In the genomic region with DNA sequence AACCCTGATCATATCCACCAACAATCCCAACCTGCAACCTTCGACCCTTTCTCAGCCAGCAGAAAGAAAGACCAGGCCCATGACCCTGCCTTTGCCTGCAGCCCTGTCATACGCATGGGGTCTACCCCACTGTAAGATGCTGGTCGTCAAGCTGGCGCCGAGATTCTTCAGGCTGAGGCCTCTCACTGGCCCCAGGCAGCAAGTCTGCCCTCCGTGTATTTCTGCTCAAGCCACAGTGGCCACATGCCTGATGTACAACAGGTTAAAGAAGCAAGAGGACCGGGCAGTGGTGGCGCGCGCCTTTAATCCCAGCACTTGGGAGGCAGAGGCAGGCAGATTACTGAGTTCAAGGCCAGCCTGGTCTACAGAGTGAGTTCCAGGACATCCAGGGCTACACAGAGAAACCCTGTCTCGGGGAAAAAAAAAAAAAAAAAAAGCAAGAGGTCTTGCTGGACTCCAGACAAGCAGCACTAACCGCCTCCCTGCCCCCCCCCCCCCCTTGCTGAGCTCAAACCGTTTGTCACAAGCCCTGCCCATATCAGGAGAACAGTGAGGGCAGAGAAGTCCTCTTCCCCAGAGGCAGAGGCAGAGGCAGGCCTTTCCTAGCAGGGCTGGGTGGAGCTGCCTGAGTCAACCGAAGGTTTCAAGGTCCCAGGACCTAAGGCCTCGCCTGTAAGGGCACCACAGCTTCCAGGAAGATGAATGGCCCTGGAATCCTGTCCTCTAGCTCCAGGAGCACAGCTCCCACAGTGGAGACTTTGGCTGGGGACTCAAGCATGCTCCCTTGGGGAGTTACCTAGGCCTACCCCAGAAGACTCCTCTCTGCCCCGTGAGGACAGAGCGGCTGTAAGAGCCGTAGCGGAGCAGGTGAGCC, we compare ENCODE assay signal across 14 mouse cellular contexts. TPM values are rescaled to one million over a fixed set of nuclear protein-coding genes. Genes with fewer than 3 reads are reported as not detected.
DNase-seq lines count a peak whose midpoint lies in the region; ATAC-seq lines count a peak whose summit lies in the region.
"Had no signal": no experiment of that assay in that cellular context is flagged by ENCODE, and none has a peak within 500 bp of the region (broad histone marks: within the 10 kb centered on the region; RNA-seq: fewer than 3 reads in every experiment).

No protein-coding gene starts in this region.

- peaks cover 46% of the 10 kb centered on the region for H3K36me3 ChIP-seq in liver, embryonic 12.5 days
- peaks cover 47% of the 10 kb centered on the region for H3K36me3 ChIP-seq in forebrain, embryonic 13.5 days (ENCODE audit: poor library complexity, severe bottlenecking)

- H3K4me3 ChIP-seq in liver, embryonic 12.5 days: no peak overlapping the region
- H3K4me3 ChIP-seq in forebrain, embryonic 13.5 days: no peak overlapping the region
- H3K4me3 ChIP-seq: erythroblast, embryonic 14.5 days; left cerebral cortex, adult 2 months; limb, embryonic 15.5 days had no signal

- peak; percentile 86 for DNase-seq in heart, adult 11 months
- no peak for DNase-seq in heart, adult 9 months (ENCODE audit: low spot score in 2 of 2)
- peak; percentile 4 for DNase-seq in CD4-positive helper T cell, adult 2 months (ENCODE audit: low read depth, low spot score)
- peak; percentile 83 for DNase-seq in adrenal gland, adult 8-10 months
- DNase-seq in heart, postnatal 14 days: no peak

- H3K27ac ChIP-seq in liver, embryonic 12.5 days: peak overlapping the region; percentile 18; the same call in 1 of the 2 replicates
- H3K27ac ChIP-seq in forebrain, embryonic 13.5 days: no peak overlapping the region
- H3K27ac ChIP-seq: limb, embryonic 15.5 days; macrophage had no signal

- intact Hi-C loops in heart, postnatal 14 days (cut with DNase I): loop anchor here (2.0 to 5.0 kb wide), 2 partner anchors 72 to 85 kb away; a partner anchor contains a TSS

- H3K4me1 ChIP-seq in liver, embryonic 12.5 days: peaks cover 34% of the 10 kb centered on the region
- peaks cover 19% of the 10 kb centered on the region for H3K4me1 ChIP-seq in forebrain, embryonic 13.5 days

- H3K9me3 ChIP-seq in liver, embryonic 12.5 days (replicated peaks): no peaks in the 10 kb centered on the region
- no peaks in the 10 kb centered on the region for H3K9me3 ChIP-seq in forebrain, embryonic 13.5 days (replicated peaks)
- H3K9me3 ChIP-seq: limb, embryonic 15.5 days had no signal

- 64% methylated on average over 19 of the region's 19 CpGs for WGBS in liver, embryonic 12.5 days (ENCODE audit: insufficient replicate concordance)
- 81% methylated on average over 18 of the region's 19 CpGs for WGBS in forebrain, embryonic 13.5 days

- no peak overlapping the region for H3K4me2 ChIP-seq in liver, embryonic 12.5 days
- no peak overlapping the region for H3K4me2 ChIP-seq in forebrain, embryonic 13.5 days
- H3K4me2 ChIP-seq: limb, embryonic 15.5 days had no signal

- peak; percentile 24; the same call in 1 of the 2 replicates for ATAC-seq in liver, embryonic 12.5 days
- ATAC-seq in forebrain, embryonic 13.5 days: no peak
- no peak for ATAC-seq in CD4-positive, CD25-positive, alpha-beta regulatory T cell, adult 4 months

- peaks cover 26% of the 10 kb centered on the region for H3K27me3 ChIP-seq in liver, embryonic 12.5 days (replicated peaks)
- H3K27me3 ChIP-seq in forebrain, embryonic 13.5 days: peaks cover 25% of the 10 kb centered on the region

- no peak overlapping the region for H3K9ac ChIP-seq in liver, embryonic 12.5 days
- no peak overlapping the region for H3K9ac ChIP-seq in forebrain, embryonic 13.5 days
- H3K9ac ChIP-seq: limb, embryonic 15.5 days had no signal

RNA-seq across cellular contexts. Expression of a gene that starts 18.6 kb away (rescaled TPM):
- 10 to 100 TPM; 27.8 to 38.1 (median 34.0) TPM for total RNA-seq in adrenal gland, adult 8-10 months (2022)
- 33.4 and 34.0 TPM in 2 replicates for polyA plus RNA-seq in liver, embryonic 12.5 days (2016; fragmentation: Nextera tagmentation; extraction: Ambion mirVana)
- polyA plus RNA-seq in forebrain, embryonic 13.5 days (2015; fragmentation: Nextera tagmentation; extraction: Ambion mirVana): 41.1 and 45.0 TPM in 2 replicates
- total RNA-seq in heart, postnatal 14 days (2021): 10 to 100 TPM; 38.3 to 41.0 TPM
- polyA plus RNA-seq in CD4-positive, CD25-positive, alpha-beta regulatory T cell, adult 4 months (2017; shearing (Covaris generic)): 10 to 100 TPM; 40.8 to 61.1 TPM

RNA-seq across cellular contexts. Expression of a gene that starts 21.8 kb away (rescaled TPM):
- total RNA-seq in adrenal gland, adult 8-10 months (2022): not detected
- polyA plus RNA-seq in liver, embryonic 12.5 days (2016; fragmentation: Nextera tagmentation; extraction: Ambion mirVana): 0.12 TPM in 1 of 2 replicates, not detected in the other
- polyA plus RNA-seq in forebrain, embryonic 13.5 days (2015; fragmentation: Nextera tagmentation; extraction: Ambion mirVana): 243 and 266 TPM in 2 replicates
- not detected for total RNA-seq in heart, postnatal 14 days (2021)
- under 1 TPM in 1 of 2 experiments, not detected in 1; 0.59 TPM for polyA plus RNA-seq in CD4-positive, CD25-positive, alpha-beta regulatory T cell, adult 4 months (2017; shearing (Covaris generic))
- polyA plus RNA-seq: C2C12; erythroblast, embryonic 14.5 days; kidney, adult 2 months; macrophage had no signal

RNA-seq across cellular contexts. Expression of a gene that starts 54.1 kb away (rescaled TPM):
- 10 to 100 TPM in 1 of 4 experiments, 1 to 10 TPM in 3; 6.9 to 14.7 (median 8.7) TPM for total RNA-seq in adrenal gland, adult 8-10 months (2022)
- 62.9 and 65.0 TPM in 2 replicates for polyA plus RNA-seq in liver, embryonic 12.5 days (2016; fragmentation: Nextera tagmentation; extraction: Ambion mirVana)
- 0.14 and 0.28 TPM in 2 replicates for polyA plus RNA-seq in forebrain, embryonic 13.5 days (2015; fragmentation: Nextera tagmentation; extraction: Ambion mirVana)
- total RNA-seq in heart, postnatal 14 days (2021): 1 to 10 TPM; 4.1 to 5.6 TPM
- polyA plus RNA-seq in CD4-positive, CD25-positive, alpha-beta regulatory T cell, adult 4 months (2017; shearing (Covaris generic)): 10 to 100 TPM; 12.0 to 22.3 TPM

Comparison
In these comparisons a context has a peak if more than half of its experiments do, and no peak if none do; other contexts are left out.
1. DNase-seq: peak in heart, adult 11 months (single experiment), CD4-positive helper T cell, adult 2 months (single experiment) and adrenal gland, adult 8-10 months (single experiment); none in heart, adult 9 months (0 of 2) and heart, postnatal 14 days (0 of 2).
2. RNA of a gene that starts 21.8 kb away (polyA plus RNA-seq): 243 to 266 TPM in forebrain, embryonic 13.5 days; 0.59 TPM in CD4-positive, CD25-positive, alpha-beta regulatory T cell, adult 4 months and 0.12 TPM in liver, embryonic 12.5 days; every median in the first group is over 100 times any median in the second.
3. RNA of a gene that starts 54.1 kb away (polyA plus RNA-seq): 62.9 to 65.0 TPM in liver, embryonic 12.5 days and 12.0 to 22.3 TPM in CD4-positive, CD25-positive, alpha-beta regulatory T cell, adult 4 months; 0.14 to 0.28 TPM in forebrain, embryonic 13.5 days; every median in the first group is over 10 times any median in the second.